Mouse (Mus musculus) inflammation-experienced regulatory T-cells (primary cell): ENCODE measurements around the gene 9530003J23Rik. TPM values are rescaled to one million over a fixed set of nuclear protein-coding genes. Genes with fewer than 3 reads are reported as not detected.

Experiments used
- polyA plus RNA-seq, 2 experiments: library from polyadenylated mRNA; unstranded; fragments of 100-300 nt; shearing (Covaris generic); gene quantifications; one replicate each; pipeline ENCODE4 v1.2.1; 2017

Gene 9530003J23Rik
- 1 to 10 TPM in 1 of 2 experiments, under 1 TPM in 1; 0.45 to 2.4 TPM for polyA plus RNA-seq

DNA sequence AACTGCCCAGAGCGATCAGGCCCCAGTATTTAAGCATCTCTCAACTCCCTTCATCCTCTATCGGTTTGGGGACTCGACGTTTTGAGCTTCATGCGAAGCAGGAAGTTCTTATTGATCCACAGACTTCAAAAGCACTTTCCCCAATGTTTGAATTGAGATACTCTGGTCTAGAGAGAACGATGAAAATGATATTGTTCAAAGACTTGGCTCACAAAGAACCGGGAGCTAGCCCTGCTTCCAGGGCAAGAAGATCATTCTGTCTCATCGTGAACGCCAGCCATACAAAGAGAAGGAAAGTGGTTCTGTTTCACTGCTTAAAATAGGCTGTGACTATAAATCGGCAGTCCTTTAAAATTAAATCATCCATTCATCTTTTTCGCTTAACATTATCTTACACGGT lies at the start of gene 9530003J23Rik:
Gene 9530003J23Rik, minus strand, starts transcription at position 101 of the 400 bp plus-strand sequence.

DNA sequence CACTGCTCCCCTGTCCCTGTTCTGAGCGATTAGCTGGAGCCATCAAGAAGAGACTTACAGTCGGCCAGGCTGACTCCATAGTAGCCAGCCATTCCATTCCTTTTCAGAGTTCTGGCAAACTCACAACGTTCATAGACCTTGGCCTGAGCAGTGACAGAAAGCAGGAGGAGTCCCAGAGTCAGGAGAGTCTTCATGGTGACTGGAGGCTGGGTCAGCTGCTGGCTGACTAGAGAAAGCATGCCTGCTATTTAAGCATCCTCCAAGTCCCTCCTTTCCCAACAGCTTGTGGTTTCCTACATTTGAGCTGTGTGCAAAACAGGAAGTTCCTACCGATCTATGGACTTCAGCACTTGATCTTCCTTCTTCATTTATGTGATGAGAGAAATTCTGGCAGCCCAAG lies 43.5 kb upstream of the 9530003J23Rik start, which contains the start of gene Lyz2:
Gene Lyz2, minus strand, starts transcription at position 273 of the 400 bp plus-strand sequence.

GRCm38 (mm10) chr10:117224102-117224990 lies 14.2 kb downstream of the 9530003J23Rik start, which contains the start of gene Yeats4:
Yeats4 (minus strand) TSS chr10:117224507.

Other genes with a start within 250 kb of the 9530003J23Rik start
- not detected for gene Lrrc10, start 193.4 kb downstream of the 9530003J23Rik start, polyA plus RNA-seq
- gene Cct2, start 174.9 kb downstream of the 9530003J23Rik start, polyA plus RNA-seq: 100 to 1,000 TPM; 170 to 200 TPM
- gene Frs2, start 90.2 kb downstream of the 9530003J23Rik start, polyA plus RNA-seq: 10 to 100 TPM; 18.5 to 23.9 TPM
- 10 to 100 TPM; 42.5 to 48.9 TPM for gene Yeats4, start 14.2 kb downstream of the 9530003J23Rik start, polyA plus RNA-seq
- 1 to 10 TPM; 2.3 to 4.6 TPM for gene Lyz2, start 43.6 kb upstream of the 9530003J23Rik start, polyA plus RNA-seq
- not detected for gene Lyz1, start 54.2 kb upstream of the 9530003J23Rik start, polyA plus RNA-seq
- gene Cpsf6, start 141.3 kb upstream of the 9530003J23Rik start, polyA plus RNA-seq: 100 to 1,000 TPM; 111 to 131 TPM